In genomic region chr8:46210404-46211315, GRCm38 (mm10) we compare ENCODE assay signal across 7 mouse cellular contexts. TPM values are rescaled to one million over a fixed set of nuclear protein-coding genes. Genes with fewer than 3 reads are reported as not detected.
DNase-seq lines count a peak whose midpoint lies in the region; ATAC-seq lines count a peak whose summit lies in the region.

Gene Slc25a4, minus strand, starts transcription at chr8:46211284.

- WGBS in intestine, embryonic 16.5 days: under 1% methylated on average over 84 of the region's 84 CpGs
- WGBS in midbrain, embryonic 11.5 days: under 1% methylated on average over 78 of the region's 84 CpGs

- no peaks in the 10 kb centered on the region for H3K27me3 ChIP-seq in intestine, embryonic 16.5 days (replicated peaks; ENCODE audit: control insufficient read depth, insufficient read depth, low read length)
- no peaks in the 10 kb centered on the region for H3K27me3 ChIP-seq in midbrain, embryonic 11.5 days (ENCODE audit: control insufficient read depth, insufficient read depth, low read length)

- intact Hi-C loops in left cerebral cortex, postnatal 36 days (cut with DNase I): loop anchor here (1.0 kb wide), 1 partner anchor 47 kb away; no protein-coding TSS in a partner anchor

- peaks cover 22% of the 10 kb centered on the region for H3K4me1 ChIP-seq in intestine, embryonic 16.5 days (ENCODE audit: control insufficient read depth, insufficient read depth, low read length)
- peaks cover 22% of the 10 kb centered on the region for H3K4me1 ChIP-seq in midbrain, embryonic 11.5 days (ENCODE audit: control insufficient read depth, insufficient read depth, low read length)

- H3K4me2 ChIP-seq in intestine, embryonic 16.5 days (ENCODE audit: low read depth, low read length): peak within 1 kb of the TSS; percentile 82
- H3K4me2 ChIP-seq in midbrain, embryonic 11.5 days: peak within 1 kb of the TSS; percentile 85

- H3K27ac ChIP-seq in intestine, embryonic 16.5 days (ENCODE audit: low read length): peak within 1 kb of the TSS; percentile 93
- H3K27ac ChIP-seq in midbrain, embryonic 11.5 days (ENCODE audit: low read depth, low read length): peak within 1 kb of the TSS; percentile 93

- peak within 1 kb of the TSS; percentile 88 for H3K9ac ChIP-seq in intestine, embryonic 16.5 days (ENCODE audit: low read depth, low read length)
- H3K9ac ChIP-seq in midbrain, embryonic 11.5 days (ENCODE audit: low read length): peak within 1 kb of the TSS; percentile 90

- H3K36me3 ChIP-seq in intestine, embryonic 16.5 days (ENCODE audit: control insufficient read depth, insufficient read depth, low read length): peaks cover 14% of the 10 kb centered on the region; the same call in 1 of the 2 replicates
- peaks cover 11% of the 10 kb centered on the region for H3K36me3 ChIP-seq in midbrain, embryonic 11.5 days (ENCODE audit: control insufficient read depth, insufficient read depth, low read length)

- H3K4me3 ChIP-seq in intestine, embryonic 16.5 days (ENCODE audit: low read length): peak within 1 kb of the TSS; percentile 78
- H3K4me3 ChIP-seq in midbrain, embryonic 11.5 days (ENCODE audit: low read depth, low read length): peak within 1 kb of the TSS; percentile 81

- ATAC-seq in intestine, embryonic 16.5 days: peak; percentile 98
- peak; percentile 99 for ATAC-seq in midbrain, embryonic 11.5 days (ENCODE audit: low FRiP score)

- H3K9me3 ChIP-seq in intestine, embryonic 16.5 days (ENCODE audit: control insufficient read depth, low read length): no peaks in the 10 kb centered on the region
- no peaks in the 10 kb centered on the region for H3K9me3 ChIP-seq in midbrain, embryonic 11.5 days (ENCODE audit: control insufficient read depth, low read length)

- peak; percentile 98 to 99 for DNase-seq in adrenal gland, adult (ENCODE audit: inconsistent age in 2 of 2, low spot score in 1 of 2)
- DNase-seq in embryo, embryonic 11 days: peak; percentile 97
- peak; percentile 99 for DNase-seq in gastrocnemius, postnatal 4 days (ENCODE audit: low spot score in 2 of 2)
- DNase-seq in left cerebral cortex, postnatal 36 days (ENCODE audit: low spot score in 2 of 2): peak; percentile 96 to 97
- DNase-seq in midbrain, embryonic 11.5 days (ENCODE audit: low spot score, missing footprints): peak; percentile 99
- peak; percentile 98 for DNase-seq in skeletal muscle tissue, adult 2 months (ENCODE audit: low read depth, low spot score)

RNA-seq across cellular contexts. Expression of gene Slc25a4, which starts in this region (rescaled TPM):
- total RNA-seq in gastrocnemius, postnatal 4 days (2021): 1,000 to 10,000 TPM; 1,578 to 1,616 TPM
- polyA plus RNA-seq in intestine, embryonic 16.5 days (2015; fragmentation: Nextera tagmentation; extraction: Ambion mirVana): 360 and 397 TPM in 2 replicates
- total RNA-seq in left cerebral cortex, postnatal 36 days (2021): 100 to 1,000 TPM; 526 to 616 TPM
- 477 and 504 TPM in 2 replicates for polyA plus RNA-seq in midbrain, embryonic 11.5 days (2014; fragmentation: Nextera tagmentation; extraction: Ambion mirVana)

Comparison
In these comparisons a context has a peak if more than half of its experiments do, and no peak if none do; other contexts are left out.
1. Peak in every context shown above with its lines: DNase-seq, ATAC-seq, H3K4me3 ChIP-seq and H3K27ac ChIP-seq.